Mouse (Mus musculus): Measurements from ENCODE around the gene Acta2.
"Not testable (repeated sequence)": the region's sequence is repeated elsewhere in the genome, so short reads cannot be mapped to it uniquely, and the experiment has no call there.

The Acta2 gene

DNA sequence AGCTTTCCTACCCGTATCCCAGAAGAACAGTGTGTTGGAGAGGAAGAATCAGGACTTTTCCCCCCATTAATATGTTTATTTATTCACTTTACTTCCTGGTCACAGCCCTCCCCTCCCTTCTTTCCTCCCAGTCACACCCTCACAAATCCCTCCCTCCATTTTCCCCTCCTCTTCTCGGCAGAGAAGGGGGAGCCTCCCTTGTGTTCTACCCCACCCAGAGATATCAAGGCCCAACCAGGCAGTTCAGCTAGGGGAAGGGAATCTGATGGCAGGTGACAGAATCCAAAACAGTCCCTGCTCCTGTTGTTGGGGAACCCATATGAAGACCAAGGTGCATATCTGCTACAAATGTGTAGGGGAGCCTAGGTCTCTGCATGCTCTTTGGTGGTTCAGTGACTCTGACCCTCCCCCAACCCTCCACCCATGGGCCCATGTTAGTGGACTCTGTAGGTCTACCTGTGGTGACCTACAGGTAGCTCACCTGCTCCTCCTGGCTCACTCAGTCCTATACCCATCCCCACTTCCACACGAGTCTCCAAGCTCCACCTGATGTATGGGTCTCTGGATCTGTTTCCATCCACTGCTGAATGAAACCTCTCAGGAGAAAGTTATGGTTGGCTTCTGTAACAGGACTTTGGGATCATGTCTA, 34.5 kb downstream of the Acta2 start:
- DNase-seq (ENCODE audit: low spot score): no peak

DNA sequence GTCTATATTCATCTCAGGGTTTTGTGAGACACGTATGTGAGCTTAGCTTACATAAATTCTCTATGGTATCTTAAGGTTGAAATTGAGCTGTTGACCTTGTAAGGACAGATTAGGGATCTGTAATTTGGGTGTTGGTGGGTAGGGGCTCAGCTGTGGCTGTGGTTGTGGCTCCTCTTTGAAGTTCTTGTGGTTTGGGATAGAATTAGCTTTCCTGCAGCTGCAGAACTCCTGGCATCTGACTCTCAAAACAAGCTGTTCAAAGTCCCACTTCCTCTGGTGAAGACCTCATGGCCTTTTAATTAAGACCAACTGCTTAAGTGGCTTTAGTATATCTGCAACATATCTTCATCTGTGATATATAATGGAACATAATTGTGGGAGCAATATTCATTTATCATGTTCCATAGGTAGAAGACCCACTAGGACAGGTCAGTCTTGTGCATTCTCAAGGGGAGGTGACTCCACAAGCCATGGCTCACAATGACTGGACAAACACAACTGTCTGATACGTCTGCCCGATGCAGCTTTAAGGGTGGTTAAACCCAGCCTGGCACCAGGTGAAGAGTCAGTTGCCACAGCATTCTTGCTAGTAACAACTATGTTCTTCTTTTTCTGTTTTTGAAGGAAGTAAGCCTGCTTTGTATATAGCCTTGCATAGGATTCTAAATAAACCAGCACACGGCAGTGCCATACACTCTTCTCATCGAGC, 36.0 kb downstream of the Acta2 start:
- no peak for DNase-seq (ENCODE audit: low spot score)

DNA sequence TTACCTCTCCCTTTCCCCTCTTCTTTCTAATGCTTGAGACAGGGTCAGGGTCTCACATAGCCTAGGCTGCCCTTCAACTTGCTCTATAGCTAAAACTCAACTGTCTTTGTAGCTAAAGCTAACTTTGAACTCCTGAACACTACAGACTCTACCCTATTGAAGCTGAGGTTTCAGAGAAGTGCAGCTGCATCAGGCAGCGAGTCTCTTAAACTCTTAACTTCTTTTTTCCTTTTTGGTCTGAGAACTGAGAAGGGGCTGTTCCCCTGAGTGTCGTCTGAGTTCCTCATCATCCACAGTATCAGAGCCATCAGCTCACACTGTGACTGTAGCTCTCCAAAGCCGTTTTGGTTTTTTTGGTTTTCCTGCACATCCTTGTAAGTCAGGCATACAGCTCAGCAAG, 37.6 kb downstream of the Acta2 start:
- no peak for DNase-seq (ENCODE audit: low spot score)

DNA sequence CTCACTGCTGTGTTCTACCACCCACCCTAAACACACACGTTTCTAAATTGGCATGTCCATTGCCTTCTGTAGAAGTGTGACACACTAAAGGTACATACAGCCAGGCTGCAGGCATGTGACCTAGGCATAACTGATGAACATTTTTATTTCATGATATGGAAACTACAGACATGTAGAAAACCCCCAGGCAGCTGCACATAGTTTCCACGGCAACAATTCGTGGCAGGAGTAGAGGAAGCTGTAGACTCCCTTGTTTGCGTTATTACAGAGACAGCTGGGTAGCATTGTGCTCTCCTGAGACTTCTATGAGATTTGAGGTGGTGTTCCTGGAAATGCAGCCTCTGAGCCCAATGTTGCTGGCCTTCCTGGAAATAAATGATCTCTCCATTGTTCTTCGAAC, 38.4 kb downstream of the Acta2 start:
- DNase-seq (ENCODE audit: low spot score): no peak

DNA sequence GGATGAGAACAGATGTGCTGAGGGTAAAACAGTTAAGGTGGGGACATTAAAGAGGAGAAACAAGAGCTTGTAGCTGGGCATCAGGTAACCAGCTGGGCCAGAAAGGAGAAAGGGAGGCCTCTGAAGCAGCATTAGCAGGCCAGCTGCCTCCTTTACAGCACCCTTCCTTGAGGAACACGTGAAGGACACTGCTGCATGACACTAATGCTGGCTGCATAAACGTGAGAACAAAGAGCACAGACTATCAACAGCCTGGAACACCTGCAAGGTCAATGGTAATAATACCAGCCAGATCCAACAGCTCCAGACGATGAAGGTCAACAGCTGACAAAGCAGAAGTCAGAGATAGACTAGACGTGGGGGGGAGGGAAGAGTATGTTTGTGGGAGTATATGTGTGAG, 41.3 kb downstream of the Acta2 start:
- no peak for DNase-seq (ENCODE audit: low spot score)

DNA sequence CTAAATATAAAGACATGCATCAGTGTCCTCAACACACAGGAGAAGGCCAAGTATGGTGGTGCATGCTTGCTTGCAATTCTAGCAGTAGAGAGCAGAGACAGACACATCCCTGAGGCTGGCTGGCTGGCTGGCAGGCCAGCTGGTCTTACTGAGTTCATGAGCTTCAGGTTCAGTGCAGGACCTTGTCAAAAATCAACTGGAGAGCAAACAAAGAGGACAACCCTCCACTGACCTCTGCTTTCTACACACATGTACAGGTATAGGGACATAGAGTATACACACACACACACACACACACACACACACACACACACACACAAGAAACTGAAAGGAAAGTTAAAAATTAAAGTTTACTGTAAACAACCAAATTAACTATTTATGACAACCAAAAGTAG, 42.1 kb downstream of the Acta2 start:
- DNase-seq (ENCODE audit: low spot score): no peak

DNA sequence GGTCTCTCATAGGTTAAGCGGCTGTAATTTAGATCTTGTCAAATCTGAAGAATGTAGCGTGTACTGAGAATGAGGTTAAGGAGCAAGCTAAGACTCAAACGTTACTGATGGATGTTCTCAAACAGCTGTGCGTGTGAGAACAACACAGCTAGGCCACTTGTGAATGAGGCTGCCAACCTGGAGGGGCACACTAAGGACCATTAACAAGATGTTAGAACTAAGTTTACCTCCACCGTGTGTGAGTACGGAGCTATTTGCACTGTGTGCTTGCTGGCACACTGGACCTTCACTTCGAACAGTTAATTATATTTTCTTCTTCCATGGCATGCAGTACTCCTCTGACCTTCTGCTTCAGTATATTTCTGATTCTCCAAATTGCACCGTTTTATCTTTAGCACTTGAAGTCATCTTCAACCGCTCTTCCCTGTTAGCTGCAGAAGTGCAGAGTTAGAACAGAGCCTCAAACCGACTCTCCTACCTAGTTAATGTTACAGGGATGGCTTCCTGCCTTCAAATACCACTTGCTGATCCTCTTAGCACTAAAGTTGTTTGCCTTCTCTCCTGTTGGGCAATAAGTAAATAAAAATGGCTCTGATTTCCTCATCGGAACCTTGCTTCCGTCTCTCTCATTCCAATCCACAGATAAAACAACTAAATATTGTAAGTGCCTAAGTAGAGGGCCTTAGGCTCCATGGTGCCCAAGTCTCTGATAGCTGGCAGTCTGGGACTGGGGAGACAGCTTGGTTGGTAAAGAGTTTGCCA, 42.7 kb downstream of the Acta2 start:
- DNase-seq (ENCODE audit: low spot score): no peak

DNA sequence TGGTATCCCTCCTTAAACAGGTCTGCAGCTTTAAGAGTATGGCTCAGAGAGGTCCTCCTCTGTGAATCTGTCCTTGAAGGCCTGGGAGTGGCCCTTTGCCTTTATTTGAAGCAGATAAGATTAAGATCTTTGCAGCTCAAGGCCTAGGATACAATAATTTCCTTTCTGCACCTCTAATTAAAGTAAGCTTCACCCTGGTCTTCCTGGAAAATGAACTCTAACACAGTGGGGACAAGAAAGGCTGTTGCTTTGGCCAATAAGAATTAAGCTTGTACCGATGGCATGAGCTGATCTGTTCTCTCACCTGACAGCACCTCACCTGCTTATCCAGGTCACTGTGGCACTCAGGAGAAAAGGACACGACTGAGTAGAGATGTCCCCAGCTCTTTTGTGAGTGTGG, 44.5 kb downstream of the Acta2 start:
- no peak for DNase-seq (ENCODE audit: low spot score)

DNA sequence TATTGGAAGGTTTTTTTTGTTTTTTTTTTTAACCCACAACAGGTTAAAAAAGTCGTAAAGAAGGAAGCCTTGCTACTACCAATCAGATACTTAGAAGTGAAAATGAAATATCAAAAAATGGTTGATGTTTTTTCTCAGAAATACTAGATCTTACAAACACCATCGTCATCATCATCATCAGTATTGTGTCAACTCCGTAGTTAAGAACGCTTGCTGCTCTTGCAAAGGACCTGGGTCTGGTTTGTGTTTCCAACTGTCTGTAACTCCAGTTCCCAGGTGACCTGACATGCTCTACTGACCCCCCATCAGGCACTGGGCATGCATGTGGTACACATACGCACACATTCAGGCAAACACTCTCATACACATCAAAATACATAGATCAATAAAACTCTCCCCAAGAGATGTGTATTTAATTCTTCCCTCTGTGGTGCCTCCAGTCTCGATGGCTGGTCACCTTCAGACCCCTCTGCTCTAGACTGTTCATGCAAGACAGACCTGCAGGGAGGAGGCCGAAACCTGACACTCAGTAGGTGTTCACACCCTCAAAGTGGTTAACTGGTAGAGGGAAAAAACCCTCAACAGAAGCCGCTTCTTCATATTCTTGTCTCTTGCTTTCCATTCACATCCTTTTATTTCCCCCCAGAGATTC, 45.3 kb downstream of the Acta2 start:
- DNase-seq (ENCODE audit: low spot score): no peak

DNA sequence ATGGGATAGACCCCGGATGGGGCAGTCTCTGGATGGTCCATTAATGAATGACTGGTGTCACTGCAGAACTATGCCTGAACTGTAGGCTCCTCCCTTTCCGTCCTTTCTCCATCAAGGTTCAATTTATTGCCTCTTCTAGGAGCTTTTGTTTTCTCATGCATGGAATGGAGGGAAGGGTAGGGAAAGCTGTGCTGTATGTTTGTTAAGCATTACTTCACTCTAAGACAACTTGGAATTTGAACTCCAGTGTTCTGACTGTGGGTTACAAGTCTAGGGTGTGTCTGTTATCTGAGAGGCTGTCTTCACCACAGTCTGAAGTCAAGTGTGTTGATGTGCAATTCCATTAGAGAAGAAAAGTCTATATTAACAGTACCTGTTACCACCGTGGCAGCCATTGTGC, 46.4 kb downstream of the Acta2 start:
- no peak for DNase-seq (ENCODE audit: low spot score)

DNA sequence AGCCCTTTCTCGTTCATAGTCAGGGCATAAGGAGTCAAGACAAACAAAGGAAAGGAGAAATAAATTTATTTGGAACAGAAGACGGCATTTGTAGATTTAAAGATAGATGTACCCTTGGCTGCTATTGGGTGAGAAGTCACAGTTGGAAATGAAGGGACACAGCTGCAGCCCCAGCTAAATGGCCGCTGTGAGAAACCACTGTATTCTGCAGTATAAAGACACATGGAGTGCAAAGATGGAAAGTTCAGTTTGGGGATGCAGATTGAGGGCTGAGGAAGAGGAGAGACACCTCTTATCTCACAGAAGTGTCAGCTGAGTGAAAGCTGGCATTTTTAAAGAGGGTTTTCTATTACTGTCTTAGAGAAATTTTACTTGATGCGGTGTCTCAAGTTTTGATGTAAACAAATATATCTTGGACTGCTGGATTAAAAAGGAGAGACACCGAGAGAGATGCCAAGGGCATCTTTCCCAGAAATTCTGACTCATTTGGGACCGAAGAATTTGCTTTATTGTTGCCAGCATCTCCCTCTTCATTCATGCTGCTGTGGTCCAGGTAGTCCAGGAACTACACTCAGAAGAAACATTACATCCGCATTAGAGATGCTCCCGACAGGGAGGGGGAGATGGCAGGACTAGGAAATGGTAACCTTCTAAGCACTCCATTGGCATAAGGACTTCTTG, 48.5 kb downstream of the Acta2 start:
- DNase-seq (ENCODE audit: low spot score): peak; percentile 30

DNA sequence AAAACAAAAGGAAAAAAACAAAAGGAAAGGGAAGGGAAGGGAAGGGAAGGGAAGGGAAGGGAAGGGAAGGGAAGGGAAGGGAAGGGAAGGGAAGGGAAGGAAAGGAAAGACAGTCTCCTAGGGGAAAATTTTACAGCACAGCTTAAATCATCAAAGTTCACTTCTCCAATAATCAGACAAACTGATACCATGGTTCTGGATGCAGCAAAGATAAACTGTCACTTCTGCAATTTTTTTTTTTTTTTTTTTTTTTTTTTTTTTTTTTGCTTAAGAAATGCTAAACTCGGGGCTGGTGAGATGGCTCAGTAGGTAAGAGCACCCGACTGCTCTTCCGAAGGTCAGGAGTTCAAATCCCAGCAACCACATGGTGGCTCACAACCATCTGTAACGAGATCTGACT, 49.3 kb downstream of the Acta2 start:
- DNase-seq (ENCODE audit: low spot score): not testable (repeated sequence)

DNA sequence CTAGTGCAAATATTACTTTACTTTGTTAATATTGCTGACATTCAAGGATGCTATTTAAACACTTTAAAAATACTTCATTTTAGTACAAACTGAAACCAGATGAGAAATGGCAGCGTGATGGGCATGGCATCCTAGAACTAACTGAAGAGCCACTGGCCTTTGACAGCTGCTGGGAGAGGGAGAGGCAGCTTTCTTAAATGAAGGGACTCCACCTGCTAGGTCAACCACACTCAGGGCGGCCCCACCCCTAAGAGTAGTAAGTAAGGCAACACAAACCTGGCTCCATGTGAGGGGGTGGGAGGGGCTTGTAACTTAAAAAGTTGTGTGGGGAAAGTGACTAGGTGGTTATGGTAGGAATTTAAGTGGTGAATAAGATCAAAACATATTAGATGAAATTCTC, 52.7 kb downstream of the Acta2 start:
- no peak for DNase-seq (ENCODE audit: low spot score)

DNA sequence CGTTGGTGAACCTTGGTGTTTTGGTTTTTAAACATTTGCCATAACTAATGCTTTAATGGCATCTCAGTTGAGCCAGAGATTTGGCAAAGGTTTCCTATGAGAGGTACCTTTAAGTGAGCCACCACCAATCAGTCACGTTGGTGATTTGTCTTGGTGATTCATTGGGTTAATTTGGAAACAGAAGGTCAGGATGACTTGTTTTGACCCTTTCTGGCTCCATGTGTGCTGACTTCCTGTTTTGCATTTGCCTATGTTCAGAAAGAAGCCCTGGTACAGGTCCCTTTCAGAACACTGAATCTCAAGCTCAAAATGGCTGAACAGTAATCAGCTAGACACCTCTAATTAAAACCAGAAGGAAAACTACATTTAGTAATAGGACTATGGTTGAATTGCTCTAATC, 55.9 kb downstream of the Acta2 start:
- DNase-seq (ENCODE audit: low spot score): no peak

DNA sequence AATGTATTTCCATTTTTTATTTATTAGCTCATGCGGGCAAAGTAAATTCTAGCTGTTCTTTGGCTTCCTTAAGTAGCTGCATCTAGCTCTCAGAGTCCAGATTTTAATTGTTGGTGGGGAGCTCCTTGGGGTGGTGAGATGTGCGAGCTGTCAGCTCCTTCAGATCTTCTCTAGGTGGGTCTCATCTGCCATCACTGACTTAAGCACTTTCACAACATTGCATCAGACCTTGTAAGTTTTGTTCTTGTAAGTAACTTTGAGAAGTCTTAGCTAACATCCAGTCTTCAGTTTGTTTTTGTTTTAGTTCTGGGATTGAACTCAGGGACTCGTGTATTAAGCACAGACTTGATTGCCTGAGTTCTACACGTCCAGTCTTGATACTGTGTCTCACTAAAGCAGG, 56.5 kb downstream of the Acta2 start:
- DNase-seq (ENCODE audit: low spot score): no peak

DNA sequence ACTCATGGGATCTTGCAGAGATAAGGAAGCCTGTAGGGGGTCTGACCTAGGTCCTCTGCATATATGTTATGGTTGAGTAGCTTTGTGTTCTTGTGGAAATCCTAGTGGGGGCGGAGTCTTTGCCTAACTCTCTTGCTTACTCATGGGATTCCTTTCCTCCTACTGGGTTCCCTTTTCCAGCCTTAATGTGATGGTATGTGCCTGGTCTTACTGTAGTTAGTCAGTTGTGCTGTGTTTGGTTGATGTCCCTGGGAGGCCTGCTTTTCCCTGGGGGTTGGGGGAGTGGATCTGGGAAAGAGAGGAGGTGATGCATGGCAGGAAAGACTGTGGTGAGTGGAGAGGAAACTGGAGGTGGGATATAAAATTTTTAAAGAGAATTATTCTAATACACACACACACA, 57.3 kb downstream of the Acta2 start:
- no peak for DNase-seq (ENCODE audit: low spot score)

DNA sequence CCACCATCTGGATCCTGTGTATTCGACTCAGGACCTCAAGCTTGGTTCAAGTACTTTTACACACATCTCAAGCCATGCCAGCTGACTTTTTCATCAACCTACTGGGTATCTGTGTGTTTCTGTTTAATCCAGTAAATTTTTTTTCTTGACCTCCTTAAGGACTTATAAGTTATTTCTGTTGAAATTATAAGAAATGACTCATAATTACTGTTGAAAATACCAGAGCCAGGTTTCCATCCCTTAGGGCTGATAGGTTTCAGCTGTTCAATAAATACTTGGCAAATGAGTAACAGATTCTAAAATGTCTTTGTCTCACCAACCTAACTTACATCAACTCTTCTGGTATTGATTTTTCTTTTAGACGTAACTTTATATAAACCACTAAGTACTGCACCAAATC, 60.4 kb downstream of the Acta2 start:
- no peak for DNase-seq (ENCODE audit: low spot score)

DNA sequence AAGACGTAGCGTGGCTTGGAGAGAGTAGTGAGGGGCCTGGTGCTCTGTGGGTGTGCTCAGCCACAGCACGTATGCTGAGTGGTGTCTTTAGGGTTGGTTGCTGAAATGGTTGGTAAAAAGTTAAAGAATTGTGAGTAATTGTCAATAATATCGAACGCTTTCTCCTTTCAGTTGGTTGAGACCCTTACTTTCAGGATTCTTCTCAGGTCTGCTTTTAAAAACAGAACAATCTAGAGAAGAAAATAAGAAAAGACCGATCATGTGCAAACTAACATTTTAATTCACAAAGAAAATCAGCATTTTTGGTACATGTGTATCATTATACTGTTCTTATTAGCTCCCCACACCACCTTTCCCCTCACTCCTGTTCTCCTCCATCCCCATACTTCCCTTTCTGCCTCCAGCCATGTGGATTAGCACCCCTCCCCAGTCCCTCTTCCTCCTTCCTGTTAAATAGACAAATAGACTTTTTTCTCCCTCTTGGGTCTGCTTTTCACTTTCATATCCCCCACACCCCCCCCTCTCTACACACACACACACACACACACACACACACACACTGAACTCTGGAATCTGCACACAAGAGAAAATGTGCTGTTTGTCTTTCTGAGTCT, 61.2 kb downstream of the Acta2 start:
- no peak for DNase-seq (ENCODE audit: low spot score)

DNA sequence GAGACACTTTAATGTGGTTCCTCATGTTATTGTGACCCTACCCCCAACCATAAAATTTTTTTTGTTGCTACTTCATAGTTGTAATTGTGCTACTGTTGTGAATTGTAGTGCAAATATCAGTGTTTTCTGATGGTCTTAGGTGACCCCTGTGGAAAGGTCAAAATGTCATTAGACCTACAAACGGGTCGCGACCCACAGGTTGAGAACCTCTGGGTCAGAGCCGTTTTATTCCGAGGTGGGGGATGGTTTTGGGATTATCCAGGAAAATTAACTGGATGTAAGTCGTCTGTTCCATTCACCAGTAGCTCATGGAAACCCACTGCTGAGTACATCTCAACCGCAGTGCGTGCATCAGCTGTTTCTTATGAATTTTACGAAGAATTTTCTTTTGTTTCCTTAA, 61.7 kb downstream of the Acta2 start:
- DNase-seq (ENCODE audit: low spot score): no peak

DNA sequence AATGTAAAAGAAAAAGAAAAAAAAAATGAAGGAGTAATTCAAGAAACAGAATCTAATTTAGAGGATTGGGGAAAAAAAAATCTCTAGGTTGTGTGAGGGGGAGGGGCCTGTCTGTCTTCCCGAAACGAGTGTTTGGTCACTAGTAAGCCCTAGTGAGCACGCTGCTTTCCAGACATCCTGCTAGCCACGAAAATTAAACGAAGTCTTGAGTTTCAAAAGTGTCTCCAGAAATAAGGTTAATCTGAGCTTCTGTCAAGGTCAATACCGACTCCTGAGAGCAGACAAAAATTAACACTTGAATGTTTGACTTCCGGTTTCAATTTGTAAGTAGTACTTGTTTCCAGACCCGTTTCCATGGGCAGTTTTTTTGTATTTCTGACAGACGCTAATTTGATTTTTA, 62.2 kb downstream of the Acta2 start:
- DNase-seq (ENCODE audit: low spot score): peak; percentile 25

DNA sequence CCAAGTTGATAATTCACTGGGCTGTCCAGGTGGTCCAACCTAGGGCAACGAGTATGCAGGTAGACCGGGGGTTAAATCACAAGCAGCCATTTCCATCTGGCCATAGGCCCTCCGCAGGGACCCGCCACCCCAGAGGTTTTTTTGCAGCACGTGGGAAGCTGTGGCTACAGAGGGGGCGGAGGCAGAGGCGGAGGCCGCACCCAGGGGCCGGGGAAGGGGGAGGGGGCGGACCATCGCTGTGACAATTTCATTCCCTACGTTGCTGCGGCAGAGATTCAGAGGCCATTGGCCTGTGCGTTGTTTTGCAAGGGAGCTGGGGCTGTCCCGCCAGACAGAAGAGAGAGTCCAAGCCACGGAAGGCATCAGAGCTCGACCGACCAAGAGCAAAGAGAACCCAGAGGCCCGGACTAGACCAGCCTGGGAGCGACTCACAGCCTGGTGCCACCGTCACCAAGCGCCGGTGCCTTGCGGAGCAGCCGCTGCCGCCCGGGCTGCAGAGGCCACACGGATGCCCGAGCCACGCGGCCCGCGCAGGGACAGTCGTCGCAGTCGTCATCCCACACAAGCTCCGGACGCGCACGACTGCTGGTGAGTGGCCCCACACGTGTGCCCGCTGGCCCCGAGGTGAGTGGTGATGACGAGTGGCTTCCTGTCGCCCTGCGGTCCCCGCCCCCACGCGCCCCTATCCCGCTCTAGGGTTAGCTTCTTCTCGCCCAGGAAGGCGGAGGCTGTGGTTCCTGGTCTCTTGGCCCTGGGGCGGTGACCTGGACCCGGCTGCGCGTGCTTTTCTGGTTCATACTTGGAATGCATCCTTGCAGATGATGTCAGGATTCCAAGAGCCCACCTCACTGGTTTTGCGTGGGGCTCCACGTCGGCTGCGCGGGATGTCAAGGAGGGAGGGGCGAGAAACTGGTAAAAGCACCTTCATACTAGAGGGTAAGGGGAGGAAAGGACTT, 63.1 kb downstream of the Acta2 start, which contains the start of gene Stambpl1:
Stambpl1 (plus strand) TSS at position 222 of the 956 bp plus-strand sequence.
- peak; percentile 78 for DNase-seq (ENCODE audit: low spot score)
